Mouse (Mus musculus): ENCODE measurements around the gene Riox1.

DNA sequence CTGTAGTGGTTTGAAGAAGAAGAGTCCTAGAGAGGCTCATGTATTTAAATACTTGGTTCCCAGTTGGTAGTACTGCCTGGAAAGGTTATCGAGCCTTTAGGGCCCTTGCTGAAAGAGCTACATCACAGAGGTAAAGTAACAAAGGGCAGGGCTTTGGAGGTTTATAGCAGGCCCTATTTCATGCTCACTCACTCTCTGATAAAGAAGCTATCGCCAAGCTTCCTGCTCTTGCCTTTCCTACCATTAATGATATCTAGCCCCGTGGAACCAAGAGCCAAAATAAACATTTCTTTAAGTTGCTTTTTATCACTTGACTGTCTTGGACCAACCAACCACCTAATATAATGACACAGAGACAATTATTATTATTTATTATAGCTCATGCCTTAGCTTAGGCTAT lies 50.0 kb downstream of the Riox1 start:
- TF ChIP-seq POLR2A (IDR thresholded peaks at IDR 0.05; ENCODE audit: control insufficient read depth, low read depth, low read length) (no peak), CTCF (IDR thresholded peaks at IDR 0.05; ENCODE audit: control insufficient read depth, insufficient read depth, insufficient replicate concordance, low read depth, low read length) (no peak)

Measured in testis, adult 2 months (tissue).